Mouse (Mus musculus) gonadal fat pad, adult 2 months (tissue): ENCODE results near the gene Fam240b. TPM values are rescaled to one million over a fixed set of nuclear protein-coding genes. Genes with fewer than 3 reads are reported as not detected.

Source experiments
- DNase-seq: peaks from one replicate; pipeline ENCODE4 v3.0.0-alpha.2; 2012; ENCODE audit warnings: low read depth
- polyA plus RNA-seq: library from polyadenylated mRNA; depleted of rRNA; stranded (reverse); fragments of >200 nt; gene quantifications from 2 replicates; pipeline ENCODE4 v1.2.3, GENCODE M21; 2012; rRNA removed

The Fam240b gene
- polyA plus RNA-seq, 1 experiment = not detected

GRCm38 (mm10) chr13:64439471-64439870 lies 58.1 kb downstream of the Fam240b start:
- no peak for DNase-seq

DNA sequence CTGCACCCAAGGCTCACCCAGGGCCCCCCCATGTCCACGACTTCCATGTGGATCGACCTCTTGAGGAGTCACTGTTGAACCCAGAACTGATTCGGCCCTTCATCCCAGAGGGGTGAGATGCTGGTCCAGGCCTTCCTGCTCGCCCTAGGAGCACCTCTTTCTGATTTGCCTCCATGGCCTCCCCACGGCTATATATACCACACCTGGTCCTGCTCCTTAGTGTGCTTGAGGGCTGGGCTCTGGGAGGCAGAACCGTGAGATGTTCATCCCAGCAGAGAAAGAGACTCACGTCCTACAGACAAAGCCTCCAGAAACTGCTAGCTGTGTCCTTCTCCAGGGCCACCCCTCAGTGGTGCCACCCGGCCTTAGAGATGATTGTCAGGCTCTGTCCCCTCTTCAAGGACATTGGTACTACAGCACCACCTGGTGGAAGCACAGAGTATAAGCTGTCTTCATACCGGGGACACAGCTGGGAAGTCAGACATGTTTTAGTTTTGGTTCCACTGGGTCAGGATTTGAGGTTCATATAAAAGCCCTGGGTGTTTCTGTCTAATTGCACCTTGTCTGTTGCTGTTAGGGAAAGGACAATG lies 58.6 kb downstream of the Fam240b start:
- DNase-seq = no peak

DNA sequence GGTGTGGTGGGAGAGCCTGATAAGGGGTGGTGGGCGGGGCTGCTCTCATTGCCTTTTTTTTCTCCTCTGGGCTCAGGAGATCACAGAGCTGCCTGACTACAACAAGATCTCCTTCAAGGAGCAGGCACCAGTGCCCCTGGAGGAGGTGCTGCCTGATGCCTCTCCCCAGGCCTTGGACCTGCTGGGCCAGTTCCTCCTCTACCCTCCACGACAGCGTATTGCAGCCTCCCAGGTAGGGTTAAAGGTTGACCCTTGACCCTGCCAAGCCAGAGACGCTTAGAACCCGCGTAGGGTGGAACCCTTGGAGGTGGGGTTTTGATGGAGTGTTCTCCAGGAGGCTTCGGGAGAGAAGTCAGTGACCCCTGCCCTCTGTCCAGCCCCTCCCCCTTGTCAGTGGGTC lies 59.8 kb downstream of the Fam240b start:
- DNase-seq = no peak

- peak; percentile 47 for DNase-seq
Observed at GRCm38 (mm10) chr13:64432017-64432995, 65.3 kb downstream of the Fam240b start, which contains the start of gene Cdk20. TSS of gene Cdk20 (plus strand) at chr13:64432314.

Other genes with a start within 250 kb of the Fam240b start
- gene Cdc14b, start 222.5 kb downstream of the Fam240b start, polyA plus RNA-seq = 4.3 and 5.7 TPM in 2 replicates
- 13.1 and 13.5 TPM in 2 replicates for gene Aaed1, start 185.1 kb downstream of the Fam240b start, polyA plus RNA-seq
- gene Ctsl, start 126.9 kb downstream of the Fam240b start, polyA plus RNA-seq = 303 and 374 TPM in 2 replicates
- 12.0 and 14.4 TPM in 2 replicates for gene Cdk20, start 65.5 kb downstream of the Fam240b start, polyA plus RNA-seq